Mouse (Mus musculus) CH12.LX (cell line): Measurements from ENCODE around the gene Evi5l. TPM values are rescaled to one million over a fixed set of nuclear protein-coding genes. Genes with fewer than 3 reads are reported as not detected.

Experiments used
- DNase-seq: peaks from one replicate; pipeline ENCODE4 v3.0.0-alpha.2; 2013; ENCODE audit errors: extremely low read depth
- H3K27ac ChIP-seq: 2 replicates; pipeline ENCODE4 v1.5.1; 2012; ENCODE audit warnings: low read depth, mild to moderate bottlenecking, control low read depth, moderate library complexity; ENCODE audit not compliant: insufficient read depth
- H3K27me3 ChIP-seq: replicated peaks from 2 replicates; pipeline ENCODE3; 2012; ENCODE audit warnings: inconsistent platforms
- H3K36me3 ChIP-seq, 2 experiments: replicated peaks in 1 of 2; 2 replicates each; pipeline versions ENCODE3 to v1.6.1; 2012; ENCODE audit warnings: inconsistent platforms in 1 of 2, low read length in 1 of 2, mild to moderate bottlenecking in 1 of 2, mixed read lengths in 1 of 2, moderate library complexity in 1 of 2; ENCODE audit not compliant: control insufficient read depth in 1 of 2, insufficient read depth in 1 of 2
- H3K4me1 ChIP-seq, 2 experiments: 2 replicates each; pipeline ENCODE4 v1.6.1; 2012; ENCODE audit warnings: inconsistent platforms in 1 of 2, moderate library complexity in 1 of 2; ENCODE audit not compliant: insufficient read depth in 2 of 2, control insufficient read depth in 1 of 2
- H3K4me2 ChIP-seq: 2 replicates; pipeline ENCODE4 v1.6.1; 2012; ENCODE audit warnings: low read depth, mild to moderate bottlenecking, control low read depth; ENCODE audit not compliant: poor library complexity, insufficient read depth, severe bottlenecking
- H3K4me3 ChIP-seq, 3 experiments: fragments of 150-350 bp in 1 of 3; sonication (generic) in 1 of 3; replicated peaks in 1 of 3; 2 replicates each; pipeline versions ENCODE3 to v1.5.1; 2011 to 2012; ENCODE audit warnings: low read depth in 2 of 3, low read length in 2 of 3, mild to moderate bottlenecking in 2 of 3, moderate library complexity in 2 of 3, control low read depth in 1 of 3, improper control_type of control experiment in 1 of 3, inconsistent platforms in 1 of 3, mixed read lengths in 1 of 3; ENCODE audit not compliant: poor library complexity in 1 of 3
- H3K79me2 ChIP-seq: replicated peaks from 2 replicates; pipeline ENCODE4 v1.6.1; 2012; ENCODE audit warnings: mild to moderate bottlenecking, moderate library complexity; ENCODE audit not compliant: control insufficient read depth, poor library complexity, insufficient read depth, severe bottlenecking; ENCODE audit errors: extremely low read depth
- H3K9ac ChIP-seq: 2 replicates; pipeline ENCODE4 v1.6.1; 2012; ENCODE audit warnings: low read depth, mild to moderate bottlenecking, control low read depth, moderate library complexity; ENCODE audit not compliant: insufficient read depth
- H3K9me3 ChIP-seq: replicated peaks from 2 replicates; pipeline ENCODE3; 2012; ENCODE audit warnings: low read length, inconsistent platforms, mixed read lengths
- BHLHE40 ChIP-seq: IDR thresholded peaks from 2 replicates; pipeline ENCODE4 v1.6.1; 2011; ENCODE audit warnings: mild to moderate bottlenecking, low read depth, low read length, improper control_type of control experiment
- CHD1 ChIP-seq: IDR thresholded peaks from 2 replicates; pipeline ENCODE4 v1.6.1; 2012; ENCODE audit warnings: low read depth, low read length, improper control_type of control experiment, inconsistent platforms
- CHD2 ChIP-seq: IDR thresholded peaks from 2 replicates; pipeline ENCODE4 v1.6.1; 2011; ENCODE audit warnings: low read length, improper control_type of control experiment
- E2F4 ChIP-seq: IDR thresholded peaks from 2 replicates; pipeline ENCODE4 v1.6.1; 2011; ENCODE audit warnings: low read depth, low read length, improper control_type of control experiment; ENCODE audit not compliant: insufficient replicate concordance
- ELF1 ChIP-seq: IDR thresholded peaks from 2 replicates; pipeline ENCODE4 v1.6.1; 2014; ENCODE audit warnings: low read depth, mild to moderate bottlenecking, inconsistent platforms, low read length, improper control_type of control experiment
- EP300 ChIP-seq: IDR thresholded peaks from 2 replicates; pipeline ENCODE4 v1.6.1; 2011; ENCODE audit warnings: low read length, improper control_type of control experiment
- GABPA ChIP-seq: IDR thresholded peaks from 2 replicates; pipeline ENCODE4 v1.6.1; 2012; ENCODE audit warnings: low read depth, low read length, improper control_type of control experiment, inconsistent platforms; ENCODE audit not compliant: insufficient replicate concordance
- HCFC1 ChIP-seq: IDR thresholded peaks from 2 replicates; pipeline ENCODE4 v1.6.1; 2012; ENCODE audit warnings: low read depth, mild to moderate bottlenecking, inconsistent platforms, low read length, improper control_type of control experiment
- JUN ChIP-seq: IDR thresholded peaks from 2 replicates; pipeline ENCODE4 v1.6.1; 2011; ENCODE audit warnings: low read depth, mild to moderate bottlenecking, low read length, improper control_type of control experiment, moderate library complexity; ENCODE audit not compliant: insufficient read depth
- JUND ChIP-seq: conservative IDR thresholded peaks from 2 replicates; pipeline ENCODE4 v1.6.1; 2011; ENCODE audit warnings: low read depth, low read length, improper control_type of control experiment
- MAFK ChIP-seq: IDR thresholded peaks from 2 replicates; pipeline ENCODE4 v1.6.1; 2011; ENCODE audit warnings: low read length, improper control_type of control experiment; ENCODE audit not compliant: insufficient replicate concordance
- MAX ChIP-seq: IDR thresholded peaks from 2 replicates; pipeline ENCODE4 v1.6.1; 2011; ENCODE audit warnings: low read length, improper control_type of control experiment
- MEF2A ChIP-seq: IDR thresholded peaks from 2 replicates; pipeline ENCODE4 v1.6.1; 2014; ENCODE audit warnings: low read depth, mild to moderate bottlenecking, inconsistent platforms, low read length, improper control_type of control experiment, borderline replicate concordance
- MXI1 ChIP-seq: IDR thresholded peaks from 2 replicates; pipeline ENCODE4 v1.6.1; 2011; ENCODE audit warnings: mild to moderate bottlenecking, low read depth, low read length, improper control_type of control experiment
- NELFE ChIP-seq: IDR thresholded peaks from 2 replicates; pipeline ENCODE4 v1.6.1; 2011; ENCODE audit warnings: low read depth, low read length, improper control_type of control experiment
- NRF1 ChIP-seq: IDR thresholded peaks from 2 replicates; pipeline ENCODE4 v1.6.1; 2014; ENCODE audit warnings: low read depth, mild to moderate bottlenecking, inconsistent platforms, low read length, improper control_type of control experiment, moderate library complexity
- PAX5 ChIP-seq: IDR thresholded peaks from 2 replicates; pipeline ENCODE4 v1.6.1; 2012; ENCODE audit warnings: low read length, inconsistent platforms, mixed read lengths
- POLR2A ChIP-seq: IDR thresholded peaks from 2 replicates; pipeline ENCODE4 v1.6.1; 2011; ENCODE audit warnings: low read depth, mild to moderate bottlenecking, improper control_type of control experiment, low read length
- POLR2AphosphoS2 ChIP-seq: IDR thresholded peaks from 2 replicates; pipeline ENCODE4 v1.6.1; 2011; ENCODE audit warnings: low read depth, low read length, improper control_type of control experiment
- RCOR1 ChIP-seq: conservative IDR thresholded peaks from 2 replicates; pipeline ENCODE4 v1.6.1; 2012; ENCODE audit warnings: low read depth, mild to moderate bottlenecking, inconsistent platforms, low read length, improper control_type of control experiment
- SIN3A ChIP-seq: IDR thresholded peaks from 2 replicates; pipeline ENCODE4 v1.6.1; 2012; ENCODE audit warnings: low read length, improper control_type of control experiment, inconsistent platforms
- SMC3 ChIP-seq: IDR thresholded peaks from 2 replicates; pipeline ENCODE4 v1.6.1; 2011; ENCODE audit warnings: low read depth, low read length, improper control_type of control experiment
- TBP ChIP-seq: conservative IDR thresholded peaks from 2 replicates; pipeline ENCODE4 v1.6.1; 2011; ENCODE audit warnings: low read depth, low read length, improper control_type of control experiment
- TCF12 ChIP-seq: IDR thresholded peaks from 2 replicates; pipeline ENCODE4 v1.6.1; 2014; ENCODE audit warnings: low read depth, mild to moderate bottlenecking, inconsistent platforms, low read length, improper control_type of control experiment
- UBTF ChIP-seq: IDR thresholded peaks from 2 replicates; pipeline ENCODE4 v1.6.1; 2012; ENCODE audit warnings: low read depth, mild to moderate bottlenecking, inconsistent platforms, low read length, improper control_type of control experiment, moderate library complexity
- ZC3H11A ChIP-seq: IDR thresholded peaks from 2 replicates; pipeline ENCODE4 v1.6.1; 2012; ENCODE audit warnings: low read depth, mild to moderate bottlenecking, inconsistent platforms, low read length, improper control_type of control experiment
- ZKSCAN1 ChIP-seq: IDR thresholded peaks from 2 replicates; pipeline ENCODE4 v1.6.1; 2012; ENCODE audit warnings: low read depth, inconsistent platforms, low read length, improper control_type of control experiment, borderline replicate concordance
- ZMIZ1 ChIP-seq: IDR thresholded peaks from 2 replicates; pipeline ENCODE4 v1.6.1; 2012; ENCODE audit warnings: low read depth, mild to moderate bottlenecking, inconsistent platforms, low read length, improper control_type of control experiment
- dilution Hi-C: fragments of 300-500 bp; cut with MboI; formaldehyde crosslinking; loops from 2 replicates; pipeline ENCODE4 v1.14.3; 2020; ENCODE audit warnings: low sequenced_read_pairs; ENCODE audit not compliant: extremely low pct_unique_long_range_greater_than_20kb, extremely low pct_ligation_motif_present
- in situ Hi-C: fragments of 300-500 bp; cut with MboI; formaldehyde crosslinking; loops from 3 replicates; pipeline ENCODE4 v1.14.3; 2019; ENCODE audit warnings: low sequenced_read_pairs, low pct_ligation_motif_present, low pct_unique_long_range_greater_than_20kb, mixed read lengths
- polyA plus RNA-seq: library from polyadenylated mRNA; unstranded; fragments of >175 nt; gene quantifications from 2 replicates; pipeline ENCODE4 v1.2.1, GENCODE M21; 2012; ENCODE audit warnings: low read depth; ENCODE audit not compliant: insufficient read length
- total RNA-seq, 2 experiments: library from RNA; depleted of rRNA; stranded (reverse); fragments of 300-350 nt in 1 of 2; fragments of >200 nt in 1 of 2; gene quantifications; 2 replicates each; pipeline ENCODE4 v1.2.3; 2012 to 2014

The Evi5l gene
- total and polyA plus RNA-seq, 3 experiments = 2.2 to 6.6 (median 3.6) TPM

DNA sequence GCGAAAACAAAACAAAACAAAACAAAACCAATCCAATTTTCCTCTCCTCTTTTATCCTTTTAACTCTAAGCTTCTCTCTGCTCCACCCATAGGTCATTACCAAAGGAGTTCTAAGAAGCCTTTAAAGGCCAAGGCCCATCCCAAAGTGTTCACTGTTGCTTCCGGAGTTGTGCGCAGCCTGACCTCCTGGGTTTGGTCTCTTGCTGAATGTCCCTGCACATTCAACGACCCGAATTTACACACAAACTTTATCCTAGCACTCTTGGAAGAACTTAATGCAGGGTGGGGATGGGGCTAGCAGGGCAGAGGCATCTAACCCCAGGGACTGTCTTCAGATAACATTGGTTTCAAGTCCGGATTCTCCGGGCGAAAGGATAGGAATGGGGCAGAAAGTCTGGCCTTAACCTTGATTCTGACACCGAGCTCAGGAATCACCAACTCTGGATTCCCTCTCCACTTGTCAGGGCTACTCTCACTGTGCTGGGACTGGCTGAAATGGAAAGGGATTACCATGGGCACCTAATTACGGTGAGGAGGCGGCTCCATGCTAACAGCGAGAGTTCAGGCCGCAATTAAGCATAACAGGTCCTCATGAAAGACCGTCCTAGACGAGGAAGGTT lies 71.6 kb downstream of the Evi5l start:
- Histone ChIP-seq H3K27ac (peak overlapping the region; percentile 89), H3K4me3 (peak overlapping the region; percentile 68 to 77 (median 72)), H3K79me2 (peaks cover 23% of the 10 kb centered on the region), H3K9ac (peak overlapping the region; percentile 84), H3K4me1 (peaks cover 7 to 28% of the 10 kb centered on the region in 2 experiments; a peak in 3 of 4 replicates), H3K4me2 (peak overlapping the region; percentile 48), H3K9me3 (no peaks in the 10 kb centered on the region), H3K27me3 (peaks cover 13% of the 10 kb centered on the region), H3K36me3 (peaks cover 14 to 33% of the 10 kb centered on the region in 2 experiments)
- DNase-seq = peak; percentile 38
- dilution Hi-C loops (no loop called here), in situ Hi-C loops (no loop called here)
- TF ChIP-seq MEF2A (no peak), TCF12 (peak; percentile 56; the same call in 1 of the 2 replicates), TBP (peak; percentile 88), E2F4 (no peak), CHD2 (no peak), UBTF (no peak), POLR2AphosphoS2 (no peak), SIN3A (peak; percentile 54; the same call in 1 of the 2 replicates), SMC3 (no peak), ELF1 (peak; percentile 44; the same call in 1 of the 2 replicates), MAFK (no peak), ZMIZ1 (no peak; the same call in 1 of the 2 replicates), ZC3H11A (no peak), NELFE (no peak)

DNA sequence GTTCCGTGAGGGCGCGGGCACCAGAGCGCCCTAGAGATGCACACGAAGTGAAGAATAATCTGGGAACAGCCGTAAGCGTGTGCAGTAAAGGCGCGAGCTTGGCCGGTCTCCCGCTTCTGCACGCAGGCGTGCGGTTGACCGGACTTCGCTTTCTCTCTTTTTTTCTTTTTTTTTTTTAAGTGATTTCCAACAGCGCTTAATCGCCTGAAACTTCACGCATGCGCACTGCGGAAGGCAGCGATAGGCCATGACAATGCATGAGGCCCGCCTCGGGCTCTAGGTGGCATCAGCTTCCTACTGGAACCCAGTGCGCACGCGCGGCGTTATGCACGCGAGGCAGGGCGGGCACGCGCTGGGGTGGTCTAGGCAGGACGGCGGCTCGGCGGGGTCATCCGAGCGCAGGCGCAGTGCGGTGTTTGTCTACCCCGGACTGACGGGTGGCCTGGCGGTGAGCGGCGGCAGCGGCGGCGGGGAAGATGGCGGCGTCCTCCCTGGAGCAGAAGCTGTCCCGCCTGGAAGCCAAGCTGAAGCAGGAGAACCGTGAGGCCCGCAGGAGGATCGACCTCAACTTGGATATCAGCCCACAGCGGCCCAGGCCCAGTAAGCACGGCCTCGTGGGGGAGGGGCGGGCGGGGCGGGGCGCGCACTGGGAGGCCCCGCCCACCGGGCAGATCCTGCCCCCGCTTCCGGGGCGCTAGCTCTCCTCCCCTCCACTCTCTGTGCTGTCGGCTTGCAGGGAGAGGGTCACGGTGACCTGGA lies 72.2 kb downstream of the Evi5l start, which contains the start of the genes Map2k7 and Gm49320:
TSS of gene Map2k7 (plus strand) at position 307 of the 759 bp plus-strand sequence.
TSS of gene Gm49320 (plus strand) at position 432 of the 759 bp plus-strand sequence.
- Histone ChIP-seq H3K9me3 (no peaks in the 10 kb centered on the region), H3K4me1 (peaks cover 7 to 28% of the 10 kb centered on the region in 2 experiments; a peak in 3 of 4 replicates), H3K4me2 (peak within 1 kb of the TSS; percentile 57), H3K9ac (peak within 1 kb of the TSS; percentile 84), H3K27me3 (peaks cover 13% of the 10 kb centered on the region), H3K79me2 (peaks cover 23% of the 10 kb centered on the region), H3K36me3 (peaks cover 20 to 40% of the 10 kb centered on the region in 2 experiments), H3K4me3 (peak within 1 kb of the TSS; percentile 77 to 95 (median 78)), H3K27ac (peak within 1 kb of the TSS; percentile 89)
- peak; percentile 99 for DNase-seq
- dilution Hi-C loops (no loop called here), in situ Hi-C loops (no loop called here)
- TF ChIP-seq ZKSCAN1 (no peak), CHD2 (peak; percentile 70), EP300 (no peak), TBP (peak; percentile 66), MEF2A (peak; percentile 52), RCOR1 (no peak), TCF12 (peak; percentile 51; the same call in 1 of the 2 replicates), POLR2A (peak; percentile 70), MXI1 (peak; percentile 63; the same call in 1 of the 2 replicates), JUN (no peak), MAFK (no peak), BHLHE40 (peak; percentile 98), E2F4 (no peak), CHD1 (no peak), SIN3A (peak; percentile 28; the same call in 1 of the 2 replicates), PAX5 (no peak), MAX (peak; percentile 83), POLR2AphosphoS2 (no peak), JUND (no peak), NELFE (peak; percentile 77), NRF1 (peak; percentile 98), HCFC1 (peak; percentile 82), GABPA (no peak)
